Mouse (Mus musculus): Measurements from ENCODE around the gene Kcnk7. TPM values are rescaled to one million over a fixed set of nuclear protein-coding genes. Genes with fewer than 3 reads are reported as not detected.

Kcnk7 gene
- polyA plus RNA-seq, 1 experiment from 2014 or later: 0.33 TPM

- peaks cover 52% of the 10 kb centered on the region for H3K4me1 ChIP-seq
- WGBS: 68% methylated on average over 10 of the region's 10 CpGs
- no peaks in the 10 kb centered on the region for H3K27me3 ChIP-seq
- peak overlapping the region; percentile 31; the same call in 1 of the 2 replicates for H3K9ac ChIP-seq (replicated peaks)
- H3K36me3 ChIP-seq: peaks cover 6% of the 10 kb centered on the region; the same call in 1 of the 2 replicates
- ATAC-seq (replicated peaks): no peak
- no peak overlapping the region for H3K4me3 ChIP-seq
- 0 out of 2 replicates have a peak overlapping the region, but pooled peaks have one; percentile 21 for H3K27ac ChIP-seq (replicated peaks)
- H3K4me2 ChIP-seq (replicated peaks): no peak overlapping the region
- H3K9me3 ChIP-seq: no peaks in the 10 kb centered on the region
These were observed 11.9 kb upstream of the Kcnk7 start for GRCm38 (mm10) chr19:5692086-5692912.

- Histone ChIP-seq H3K9me3 (no peaks in the 10 kb centered on the region), H3K9ac (replicated peaks) (no peak overlapping the region), H3K4me1 (peaks cover 46% of the 10 kb centered on the region), H3K27me3 (no peaks in the 10 kb centered on the region), H3K4me2 (replicated peaks) (no peak overlapping the region), H3K4me3 (no peak overlapping the region), H3K36me3 (peaks cover 13% of the 10 kb centered on the region), H3K27ac (replicated peaks) (peak overlapping the region; percentile 21; the same call in 1 of the 2 replicates)
- ATAC-seq (replicated peaks): no peak
- WGBS: 84% methylated on average over 10 of the region's 10 CpGs
These were observed 11.2 kb upstream of the Kcnk7 start for GRCm38 (mm10) chr19:5692913-5693396.

- no peak for ATAC-seq (replicated peaks)
- no peak overlapping the region for H3K9ac ChIP-seq (replicated peaks)
- no peaks in the 10 kb centered on the region for H3K9me3 ChIP-seq
- peaks cover 44% of the 10 kb centered on the region for H3K4me1 ChIP-seq
- 87% methylated on average over 6 of the region's 6 CpGs for WGBS
- H3K36me3 ChIP-seq: peaks cover 21% of the 10 kb centered on the region
- H3K4me3 ChIP-seq: no peak overlapping the region
- no peak overlapping the region for H3K4me2 ChIP-seq (replicated peaks)
- H3K27ac ChIP-seq (replicated peaks): no peak overlapping the region
- no peaks in the 10 kb centered on the region for H3K27me3 ChIP-seq
These were observed 10.4 kb upstream of the Kcnk7 start for GRCm38 (mm10) chr19:5693801-5694200.

- Histone ChIP-seq H3K4me1 (peaks cover 26% of the 10 kb centered on the region), H3K27me3 (no peaks in the 10 kb centered on the region), H3K4me3 (peak overlapping the region; percentile 38), H3K4me2 (replicated peaks) (peak overlapping the region; percentile 50), H3K27ac (replicated peaks) (0 out of 2 replicates have a peak overlapping the region, but pooled peaks have one; percentile 6), H3K9me3 (no peaks in the 10 kb centered on the region), H3K36me3 (peaks cover 40% of the 10 kb centered on the region), H3K9ac (replicated peaks) (no peak overlapping the region; the same call in 1 of the 2 replicates)
- peak; percentile 62 for ATAC-seq (replicated peaks)
- 5% methylated on average over 41 of the region's 41 CpGs for WGBS
These were observed 8.2 kb upstream of the Kcnk7 start for GRCm38 (mm10) chr19:5695849-5696462.

GRCm38 (mm10) chr19:5704801-5705571 is 819 bp downstream of the Kcnk7 start:
- WGBS: 48% methylated on average over 10 of the region's 10 CpGs
- H3K9ac ChIP-seq (replicated peaks): no peak overlapping the region
- ATAC-seq (replicated peaks): no peak

GRCm38 (mm10) chr19:5710068-5710467 is 5.9 kb downstream of the Kcnk7 start:
- Histone ChIP-seq H3K27me3 (no peaks in the 10 kb centered on the region), H3K4me2 (replicated peaks) (no peak overlapping the region), H3K9ac (replicated peaks) (no peak overlapping the region), H3K36me3 (peaks cover 59% of the 10 kb centered on the region), H3K27ac (replicated peaks) (no peak overlapping the region), H3K9me3 (no peaks in the 10 kb centered on the region), H3K4me1 (peaks cover 7% of the 10 kb centered on the region; the same call in 1 of the 2 replicates), H3K4me3 (no peak overlapping the region)
- 94% methylated on average over 6 of the region's 6 CpGs for WGBS
- ATAC-seq (replicated peaks): no peak

More at GRCm38 (mm10) chr19:5704801-5705571, 819 bp downstream of the Kcnk7 start:
- Histone ChIP-seq H3K27ac (replicated peaks) (no peak overlapping the region; the same call in 1 of the 2 replicates), H3K36me3 (peaks cover 62% of the 10 kb centered on the region), H3K9me3 (no peaks in the 10 kb centered on the region), H3K4me2 (replicated peaks) (no peak overlapping the region), H3K4me1 (no peaks in the 10 kb centered on the region), H3K4me3 (no peak overlapping the region), H3K27me3 (no peaks in the 10 kb centered on the region)

GRCm38 (mm10) chr19:5710581-5710980 is 6.4 kb downstream of the Kcnk7 start:
- no peak for ATAC-seq (replicated peaks)
- H3K9ac ChIP-seq (replicated peaks): no peak overlapping the region

GRCm38 (mm10) chr19:5711218-5711617 is 7.1 kb downstream of the Kcnk7 start:
- Histone ChIP-seq H3K27me3 (no peaks in the 10 kb centered on the region), H3K9ac (replicated peaks) (no peak overlapping the region), H3K4me2 (replicated peaks) (no peak overlapping the region), H3K4me1 (peaks cover 10% of the 10 kb centered on the region), H3K9me3 (no peaks in the 10 kb centered on the region), H3K4me3 (no peak overlapping the region), H3K27ac (replicated peaks) (no peak overlapping the region), H3K36me3 (peaks cover 59% of the 10 kb centered on the region)
- ATAC-seq (replicated peaks): no peak
- WGBS: 5% methylated on average over 3 of the region's 3 CpGs

More at GRCm38 (mm10) chr19:5710581-5710980, 6.4 kb downstream of the Kcnk7 start:
- WGBS: 81% methylated on average over 8 of the region's 8 CpGs
- no peak overlapping the region for H3K4me3 ChIP-seq
- H3K4me2 ChIP-seq (replicated peaks): no peak overlapping the region
- H3K4me1 ChIP-seq: peaks cover 7% of the 10 kb centered on the region; the same call in 1 of the 2 replicates
- peaks cover 59% of the 10 kb centered on the region for H3K36me3 ChIP-seq
- H3K27me3 ChIP-seq: no peaks in the 10 kb centered on the region
- H3K27ac ChIP-seq (replicated peaks): no peak overlapping the region
- no peaks in the 10 kb centered on the region for H3K9me3 ChIP-seq

GRCm38 (mm10) chr19:5711907-5712460 is 7.8 kb downstream of the Kcnk7 start:
- Histone ChIP-seq H3K27me3 (no peaks in the 10 kb centered on the region), H3K9ac (replicated peaks) (no peak overlapping the region), H3K36me3 (peaks cover 56% of the 10 kb centered on the region), H3K4me1 (peaks cover 18% of the 10 kb centered on the region), H3K4me2 (replicated peaks) (no peak overlapping the region), H3K27ac (replicated peaks) (no peak overlapping the region), H3K9me3 (no peaks in the 10 kb centered on the region), H3K4me3 (no peak overlapping the region)
- no peak for ATAC-seq (replicated peaks)
- WGBS: 95% methylated on average over 14 of the region's 14 CpGs

- peaks cover 53% of the 10 kb centered on the region for H3K36me3 ChIP-seq
- ATAC-seq (replicated peaks): no peak
- H3K9ac ChIP-seq (replicated peaks): peak overlapping the region; percentile 8; the same call in 1 of the 2 replicates
- H3K4me2 ChIP-seq (replicated peaks): no peak overlapping the region
- no peak overlapping the region for H3K4me3 ChIP-seq
- no peak overlapping the region for H3K27ac ChIP-seq (replicated peaks)
- H3K9me3 ChIP-seq: no peaks in the 10 kb centered on the region
- no peaks in the 10 kb centered on the region for H3K27me3 ChIP-seq
- WGBS: 82% methylated on average over 5 of the region's 5 CpGs
- H3K4me1 ChIP-seq: peaks cover 19% of the 10 kb centered on the region
These were observed 9.1 kb downstream of the Kcnk7 start for GRCm38 (mm10) chr19:5713255-5713654.

- H3K36me3 ChIP-seq: peaks cover 52% of the 10 kb centered on the region
- WGBS: 15% methylated on average over 2 of the region's 2 CpGs
These were observed 9.6 kb downstream of the Kcnk7 start for GRCm38 (mm10) chr19:5713730-5714129.

More at GRCm38 (mm10) chr19:5713730-5714129, 9.6 kb downstream of the Kcnk7 start:
- no peak overlapping the region; the same call in 1 of the 2 replicates for H3K4me2 ChIP-seq (replicated peaks)
- no peaks in the 10 kb centered on the region for H3K9me3 ChIP-seq
- no peak overlapping the region for H3K4me3 ChIP-seq
- no peaks in the 10 kb centered on the region for H3K27me3 ChIP-seq
- H3K9ac ChIP-seq (replicated peaks): no peak overlapping the region
- ATAC-seq (replicated peaks): no peak
- H3K4me1 ChIP-seq: peaks cover 19% of the 10 kb centered on the region
- H3K27ac ChIP-seq (replicated peaks): no peak overlapping the region

Data from forebrain, embryonic 15.5 days (tissue).